Mouse (Mus musculus) C2C12 (cell line): Measurements from ENCODE around the gene Vmn1r31. TPM values are rescaled to one million over a fixed set of nuclear protein-coding genes. Genes with fewer than 3 reads are reported as not detected.

ENCODE experiments used
- H3K27me3 ChIP-seq: one replicate; pipeline ENCODE4 v1.6.1; 2011; ENCODE audit not compliant: control insufficient read depth, insufficient read depth, insufficient read length
- H3K36me3 ChIP-seq: one replicate; pipeline ENCODE4 v1.6.1; 2011; ENCODE audit not compliant: control insufficient read depth, insufficient read depth
- H3K4me3 ChIP-seq: one replicate; pipeline ENCODE4 v1.5.1; 2011; ENCODE audit warnings: mild to moderate bottlenecking, control low read depth; ENCODE audit not compliant: poor library complexity, insufficient read depth, severe bottlenecking
- H3K79me2 ChIP-seq: one replicate; pipeline ENCODE4 v1.6.1; 2011; ENCODE audit not compliant: control insufficient read depth, insufficient read depth
- H3K79me3 ChIP-seq: one replicate; pipeline ENCODE4 v1.6.1; 2011; ENCODE audit warnings: low read depth, control low read depth
- H3ac ChIP-seq: one replicate; pipeline ENCODE3; 2011; ENCODE audit warnings: low read depth; ENCODE audit not compliant: control insufficient read depth, insufficient read length
- CEBPB ChIP-seq: IDR thresholded peaks from one replicate; pipeline ENCODE4 v1.6.1; 2011; ENCODE audit warnings: low read depth, mild to moderate bottlenecking, control low read depth, moderate library complexity
- CTCF ChIP-seq: IDR thresholded peaks from one replicate; pipeline ENCODE4 v1.5.1; 2011; ENCODE audit not compliant: control insufficient read depth, insufficient read depth, insufficient read length
- FOSL1 ChIP-seq: IDR thresholded peaks from one replicate; pipeline ENCODE4 v1.8.0; 2011; ENCODE audit warnings: mild to moderate bottlenecking, low read length; ENCODE audit not compliant: poor library complexity, insufficient read depth, severe bottlenecking
- MAX ChIP-seq: IDR thresholded peaks from one replicate; pipeline ENCODE4 v1.6.1; 2011; ENCODE audit warnings: mild to moderate bottlenecking, control low read depth
- MYOD1 ChIP-seq: IDR thresholded peaks from one replicate; pipeline ENCODE4 v1.6.1; 2011; ENCODE audit warnings: low read depth; ENCODE audit not compliant: control insufficient read depth, insufficient read length
- MYOG ChIP-seq: IDR thresholded peaks from one replicate; pipeline ENCODE4 v1.6.1; 2011; ENCODE audit not compliant: control insufficient read depth, insufficient read length; ENCODE audit errors: extremely low read depth
- USF1 ChIP-seq: IDR thresholded peaks from one replicate; pipeline ENCODE4 v1.6.1; 2011; ENCODE audit warnings: low read depth, mild to moderate bottlenecking, control low read depth, moderate library complexity
- long read RNA-seq, 2 experiments: library from polyadenylated mRNA; unstranded; transcript quantifications; one replicate each; pipeline ENCODE4 v2.0.0; 2019 to 2020
- polyA plus RNA-seq: library from polyadenylated mRNA; unstranded; fragments of >200 nt; fragmentation: generic; extraction: Trizol; gene quantifications from one replicate; pipeline ENCODE4 v1.2.1, GENCODE M21; 2012; ENCODE audit warnings: missing spikeins

Vmn1r31 gene
- polyA plus RNA-seq = not detected
- long read RNA-seq, experiment 1 = 0 reads
- long read RNA-seq, experiment 2 = 0 reads

- Histone ChIP-seq H3K79me2 (no peaks in the 10 kb centered on the region), H3K27me3 (no peaks in the 10 kb centered on the region), H3ac (no peak within 1 kb of the TSS), H3K79me3 (no peaks in the 10 kb centered on the region), H3K4me3 (no peak within 1 kb of the TSS), H3K36me3 (no peaks in the 10 kb centered on the region)
- TF ChIP-seq MYOD1 (no peak), CTCF (no peak), USF1 (no peak), MYOG (no peak), CEBPB (no peak), FOSL1 (no peak), MAX (no peak)
Measured at GRCm38 (mm10) chr6:58475230-58475629, at the start of gene Vmn1r31. Gene Vmn1r31 (minus strand): TSS chr6:58475330.

- Histone ChIP-seq H3ac (no peak within 1 kb of the TSS), H3K79me3 (no peaks in the 10 kb centered on the region), H3K79me2 (no peaks in the 10 kb centered on the region), H3K36me3 (no peaks in the 10 kb centered on the region), H3K27me3 (no peaks in the 10 kb centered on the region), H3K4me3 (no peak within 1 kb of the TSS)
- TF ChIP-seq CTCF = no peak
- TF ChIP-seq MYOG = no peak
- no peak for TF ChIP-seq CEBPB
- no peak for TF ChIP-seq MAX
- no peak for TF ChIP-seq MYOD1
- TF ChIP-seq USF1 = no peak
- no peak for TF ChIP-seq FOSL1
Measured at GRCm38 (mm10) chr6:58443285-58443684, 31.8 kb downstream of the Vmn1r31 start, which contains the start of gene Vmn1r30. Gene Vmn1r30 (minus strand): TSS chr6:58443385.

Other genes with a start within 250 kb of the Vmn1r31 start
- not detected for gene Vmn1r28, start 213.3 kb downstream of the Vmn1r31 start, polyA plus RNA-seq
- gene Vmn1r29, start 173.8 kb downstream of the Vmn1r31 start, polyA plus RNA-seq = not detected
- not detected for gene Vmn1r30, start 31.9 kb downstream of the Vmn1r31 start, polyA plus RNA-seq
- 23.4 TPM for gene Abcg2, start 109.2 kb upstream of the Vmn1r31 start, polyA plus RNA-seq